Mouse (Mus musculus): ENCODE results near the gene Iqgap3. TPM values are rescaled to one million over a fixed set of nuclear protein-coding genes. Genes with fewer than 3 reads are reported as not detected.

The Iqgap3 gene
- polyA plus RNA-seq, 1 experiment from 2014 or later, result 24.9 TPM

GRCm38 (mm10) chr3:88131071-88131470 lies 49.3 kb downstream of the Iqgap3 start:
- H3K9ac ChIP-seq, result no peak overlapping the region
- WGBS, result 96% methylated on average over 3 of the region's 3 CpGs
- no peaks in the 10 kb centered on the region for H3K36me3 ChIP-seq (replicated peaks)
- no peaks in the 10 kb centered on the region for H3K27me3 ChIP-seq
- no peaks in the 10 kb centered on the region for H3K9me3 ChIP-seq
- no peak for ATAC-seq (ENCODE audit: low FRiP score)
- H3K4me3 ChIP-seq (replicated peaks), result no peak overlapping the region
- no peaks in the 10 kb centered on the region for H3K4me1 ChIP-seq
- H3K4me2 ChIP-seq, result no peak overlapping the region
- no peak overlapping the region for H3K27ac ChIP-seq

GRCm38 (mm10) chr3:88132492-88132891 lies 50.7 kb downstream of the Iqgap3 start:
- H3K27me3 ChIP-seq, result no peaks in the 10 kb centered on the region
- ATAC-seq (ENCODE audit: low FRiP score), result no peak
- H3K36me3 ChIP-seq (replicated peaks), result no peaks in the 10 kb centered on the region
- no peak overlapping the region for H3K27ac ChIP-seq
- H3K4me3 ChIP-seq (replicated peaks), result no peak overlapping the region
- 70% methylated on average over 2 of the region's 2 CpGs for WGBS
- H3K4me1 ChIP-seq, result 0 out of 2 replicates have a peak, but pooled peaks cover 6% of the 10 kb centered on the region
- H3K4me2 ChIP-seq, result no peak overlapping the region
- H3K9ac ChIP-seq, result no peak overlapping the region
- H3K9me3 ChIP-seq, result no peaks in the 10 kb centered on the region

- Histone ChIP-seq H3K4me2 (no peak overlapping the region), H3K9ac (no peak overlapping the region), H3K4me1 (0 out of 2 replicates have a peak, but pooled peaks cover 9% of the 10 kb centered on the region), H3K27me3 (no peaks in the 10 kb centered on the region), H3K4me3 (replicated peaks) (no peak overlapping the region), H3K27ac (no peak overlapping the region), H3K36me3 (replicated peaks) (no peaks in the 10 kb centered on the region), H3K9me3 (no peaks in the 10 kb centered on the region)
- WGBS, result 70% methylated on average over 4 of the region's 4 CpGs
- ATAC-seq (ENCODE audit: low FRiP score), result no peak
Measured at GRCm38 (mm10) chr3:88133187-88133771, 51.5 kb downstream of the Iqgap3 start.

GRCm38 (mm10) chr3:88136346-88136745 lies 54.6 kb downstream of the Iqgap3 start:
- H3K27me3 ChIP-seq, result peaks cover 22% of the 10 kb centered on the region
- H3K36me3 ChIP-seq (replicated peaks), result no peaks in the 10 kb centered on the region
- no peak overlapping the region for H3K4me3 ChIP-seq (replicated peaks)
- H3K4me2 ChIP-seq, result no peak overlapping the region
- ATAC-seq (ENCODE audit: low FRiP score), result no peak
- peaks cover 31% of the 10 kb centered on the region for H3K4me1 ChIP-seq
- H3K9me3 ChIP-seq, result no peaks in the 10 kb centered on the region
- H3K9ac ChIP-seq, result no peak overlapping the region
- 84% methylated on average over 9 of the region's 9 CpGs for WGBS
- H3K27ac ChIP-seq, result no peak overlapping the region

GRCm38 (mm10) chr3:88136945-88137494 lies 55.2 kb downstream of the Iqgap3 start:
- Histone ChIP-seq H3K4me3 (replicated peaks) (no peak overlapping the region), H3K27me3 (peaks cover 23% of the 10 kb centered on the region), H3K4me1 (peaks cover 36% of the 10 kb centered on the region), H3K9me3 (no peaks in the 10 kb centered on the region), H3K9ac (no peak overlapping the region), H3K36me3 (replicated peaks) (no peaks in the 10 kb centered on the region), H3K27ac (no peak overlapping the region), H3K4me2 (peak overlapping the region; percentile 88)
- WGBS, result 79% methylated on average over 4 of the region's 4 CpGs
- no peak for ATAC-seq (ENCODE audit: low FRiP score)

GRCm38 (mm10) chr3:88137821-88138220 lies 56.0 kb downstream of the Iqgap3 start:
- Histone ChIP-seq H3K9ac (peak overlapping the region; percentile 49), H3K4me2 (peak overlapping the region; percentile 88), H3K4me3 (replicated peaks) (peak overlapping the region; percentile 55), H3K4me1 (peaks cover 36% of the 10 kb centered on the region), H3K36me3 (replicated peaks) (no peaks in the 10 kb centered on the region), H3K9me3 (no peaks in the 10 kb centered on the region), H3K27me3 (peaks cover 23% of the 10 kb centered on the region), H3K27ac (0 out of 2 replicates have a peak overlapping the region, but pooled peaks have one; percentile 42)
- 8% methylated on average over 3 of the region's 3 CpGs for WGBS
- ATAC-seq (ENCODE audit: low FRiP score), result no peak

- H3K36me3 ChIP-seq (replicated peaks), result no peaks in the 10 kb centered on the region
- peak overlapping the region; percentile 55 for H3K4me3 ChIP-seq (replicated peaks)
- H3K27ac ChIP-seq, result peak overlapping the region; percentile 82
- H3K4me1 ChIP-seq, result peaks cover 42% of the 10 kb centered on the region
- peaks cover 23% of the 10 kb centered on the region for H3K27me3 ChIP-seq
- no peaks in the 10 kb centered on the region for H3K9me3 ChIP-seq
- under 1% methylated on average over 32 of the region's 32 CpGs for WGBS
- peak overlapping the region; percentile 88 for H3K4me2 ChIP-seq
- peak overlapping the region; percentile 59 for H3K9ac ChIP-seq
- ATAC-seq (ENCODE audit: low FRiP score), result peak; percentile 79
Measured at GRCm38 (mm10) chr3:88138336-88139242, 56.8 kb downstream of the Iqgap3 start.

GRCm38 (mm10) chr3:88139243-88140177 lies 57.7 kb downstream of the Iqgap3 start:
- Histone ChIP-seq H3K36me3 (replicated peaks) (no peaks in the 10 kb centered on the region), H3K9ac (peak overlapping the region; percentile 59), H3K4me3 (replicated peaks) (peak overlapping the region; percentile 55), H3K9me3 (no peaks in the 10 kb centered on the region), H3K27ac (peak overlapping the region; percentile 82), H3K27me3 (peaks cover 23% of the 10 kb centered on the region), H3K4me1 (peaks cover 51% of the 10 kb centered on the region), H3K4me2 (peak overlapping the region; percentile 88)
- 21% methylated on average over 25 of the region's 25 CpGs for WGBS
- ATAC-seq (ENCODE audit: low FRiP score), result no peak

- H3K36me3 ChIP-seq (replicated peaks), result no peaks in the 10 kb centered on the region
- no peak for ATAC-seq (ENCODE audit: low FRiP score)
- no peak overlapping the region for H3K4me3 ChIP-seq (replicated peaks)
- H3K9ac ChIP-seq, result no peak overlapping the region
- WGBS, result 31% methylated on average over 11 of the region's 11 CpGs
- no peaks in the 10 kb centered on the region for H3K9me3 ChIP-seq
- H3K4me2 ChIP-seq, result no peak overlapping the region
- peak overlapping the region; percentile 47; the same call in 1 of the 2 replicates for H3K27ac ChIP-seq
- peaks cover 59% of the 10 kb centered on the region for H3K4me1 ChIP-seq
- peaks cover 23% of the 10 kb centered on the region for H3K27me3 ChIP-seq
Measured at GRCm38 (mm10) chr3:88140178-88140902, 58.6 kb downstream of the Iqgap3 start.

GRCm38 (mm10) chr3:88140903-88141430 lies 59.2 kb downstream of the Iqgap3 start:
- Histone ChIP-seq H3K4me1 (peaks cover 66% of the 10 kb centered on the region), H3K4me3 (replicated peaks) (0 out of 2 replicates have a peak overlapping the region, but pooled peaks have one; percentile 93), H3K9ac (no peak overlapping the region), H3K27ac (peak overlapping the region; percentile 47), H3K9me3 (no peaks in the 10 kb centered on the region), H3K36me3 (replicated peaks) (no peaks in the 10 kb centered on the region), H3K4me2 (peak overlapping the region; percentile 96; the same call in 1 of the 2 replicates), H3K27me3 (peaks cover 23% of the 10 kb centered on the region)
- no peak for ATAC-seq (ENCODE audit: low FRiP score)
- WGBS, result 56% methylated on average over 6 of the region's 6 CpGs

- Histone ChIP-seq H3K36me3 (replicated peaks) (no peaks in the 10 kb centered on the region), H3K9ac (peak overlapping the region; percentile 88; the same call in 1 of the 2 replicates), H3K4me2 (peak overlapping the region; percentile 96), H3K4me3 (replicated peaks) (peak overlapping the region; percentile 93), H3K9me3 (no peaks in the 10 kb centered on the region), H3K27me3 (peaks cover 23% of the 10 kb centered on the region), H3K4me1 (peaks cover 70% of the 10 kb centered on the region), H3K27ac (peak overlapping the region; percentile 97)
- no peak for ATAC-seq (ENCODE audit: low FRiP score)
- 13% methylated on average over 9 of the region's 9 CpGs for WGBS
Measured at GRCm38 (mm10) chr3:88141439-88141786, 59.6 kb downstream of the Iqgap3 start.
